ENCODE assay signal across 11 mouse cellular contexts in the genomic region with DNA sequence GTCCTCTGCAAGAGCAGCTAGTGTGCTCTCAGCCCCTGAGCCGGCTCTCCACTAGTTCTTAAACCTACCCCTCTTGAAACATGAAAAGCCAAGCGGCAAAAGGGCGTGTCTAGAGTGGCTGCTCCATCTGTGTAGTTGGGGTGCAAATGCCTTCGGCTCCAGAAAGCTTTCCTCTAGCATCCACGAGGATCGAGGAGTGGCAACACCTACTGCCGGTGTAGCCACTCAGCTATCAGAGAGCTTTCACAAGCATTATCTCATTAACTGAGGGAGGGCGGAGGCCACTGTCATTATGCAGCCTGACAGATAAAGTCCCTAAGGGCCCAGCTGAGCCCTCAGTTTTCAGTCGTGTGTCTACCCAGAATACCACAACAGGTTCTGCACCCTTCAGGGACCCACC. TPM values are rescaled to one million over a fixed set of nuclear protein-coding genes. Genes with fewer than 3 reads are reported as not detected.
DNase-seq lines count a peak whose midpoint lies in the region; ATAC-seq lines count a peak whose summit lies in the region.
"Had no signal": no experiment of that assay in that cellular context is flagged by ENCODE, and none has a peak within 500 bp of the region (broad histone marks: within the 10 kb centered on the region; RNA-seq: fewer than 3 reads in every experiment).

No protein-coding gene starts in this region.

- H3K4me2 ChIP-seq in hindbrain, embryonic 14.5 days (replicated peaks): no peak overlapping the region
- peak overlapping the region; percentile 27 for H3K4me2 ChIP-seq in lung, embryonic 16.5 days (ENCODE audit: low read depth, low read length)

- H3K9me3 ChIP-seq in hindbrain, embryonic 10.5 days: no peaks in the 10 kb centered on the region
- H3K9me3 ChIP-seq in hindbrain, embryonic 14.5 days (ENCODE audit: control insufficient read depth, low read length): no peaks in the 10 kb centered on the region
- H3K9me3 ChIP-seq in lung, embryonic 16.5 days (ENCODE audit: control insufficient read depth, low read length): no peaks in the 10 kb centered on the region

- no peak for ATAC-seq in hindbrain, embryonic 14.5 days (ENCODE audit: low FRiP score)
- ATAC-seq in erythroid progenitor cell, adult 5-6 weeks (replicated peaks; ENCODE audit: low FRiP score, poor library complexity, severe bottlenecking): peak; percentile 68
- no peak for ATAC-seq in lung, embryonic 16.5 days (ENCODE audit: low read depth)
- ATAC-seq in cerebellum, adult (ENCODE audit: insufficient number of reproducible peaks, low FRiP score, low TSS enrichment): no peak
- ATAC-seq: forebrain, embryonic 14.5 days had no signal

- no peak overlapping the region for H3K4me3 ChIP-seq in hindbrain, embryonic 10.5 days
- no peak overlapping the region for H3K4me3 ChIP-seq in hindbrain, embryonic 14.5 days (replicated peaks; ENCODE audit: low read length)
- peak overlapping the region; percentile 2; the same call in 1 of the 2 replicates for H3K4me3 ChIP-seq in lung, embryonic 16.5 days (ENCODE audit: low read length)

- H3K36me3 ChIP-seq in hindbrain, embryonic 10.5 days: no peaks in the 10 kb centered on the region
- no peaks in the 10 kb centered on the region for H3K36me3 ChIP-seq in hindbrain, embryonic 14.5 days (replicated peaks; ENCODE audit: control insufficient read depth, insufficient read depth)
- no peaks in the 10 kb centered on the region for H3K36me3 ChIP-seq in lung, embryonic 16.5 days (ENCODE audit: control insufficient read depth, insufficient read depth, low read length)

- H3K4me1 ChIP-seq in hindbrain, embryonic 10.5 days (replicated peaks): peaks cover 93% of the 10 kb centered on the region
- peaks cover 32% of the 10 kb centered on the region for H3K4me1 ChIP-seq in hindbrain, embryonic 14.5 days (replicated peaks; ENCODE audit: control insufficient read depth, insufficient read depth, low read length)
- peaks cover 85% of the 10 kb centered on the region for H3K4me1 ChIP-seq in lung, embryonic 16.5 days (replicated peaks; ENCODE audit: control insufficient read depth, insufficient read depth, low read length)

- no peak overlapping the region for H3K9ac ChIP-seq in hindbrain, embryonic 14.5 days
- peak overlapping the region; percentile 5; the same call in 1 of the 2 replicates for H3K9ac ChIP-seq in lung, embryonic 16.5 days (ENCODE audit: low read length)

- peak overlapping the region; percentile 54 for H3K27ac ChIP-seq in hindbrain, embryonic 10.5 days
- no peak overlapping the region for H3K27ac ChIP-seq in hindbrain, embryonic 14.5 days
- H3K27ac ChIP-seq in lung, embryonic 16.5 days (ENCODE audit: low read length): peak overlapping the region; percentile 87

- no peak for DNase-seq in hindbrain, embryonic 10.5 days (ENCODE audit: low spot score)
- no peak for DNase-seq in hindbrain, embryonic 14.5 days (ENCODE audit: low spot score)
- peak; percentile 64 for DNase-seq in MEL-GATA-1-ER (ENCODE audit: extremely low read depth, low read depth)
- DNase-seq in cerebellum, adult 9-11 months: no peak
- no peak for DNase-seq in ovary, postnatal 14 days (ENCODE audit: low spot score)
- DNase-seq: kidney, postnatal 10 days had no signal

- WGBS in hindbrain, embryonic 10.5 days: 57% methylated on average over 9 of the region's 9 CpGs
- WGBS in hindbrain, embryonic 14.5 days: 45% methylated on average over 9 of the region's 9 CpGs
- 31% methylated on average over 9 of the region's 9 CpGs for WGBS in lung, embryonic 16.5 days

- H3K27me3 ChIP-seq in hindbrain, embryonic 10.5 days (ENCODE audit: insufficient read depth, poor library complexity, severe bottlenecking): peaks cover 34% of the 10 kb centered on the region
- peaks cover 23% of the 10 kb centered on the region for H3K27me3 ChIP-seq in hindbrain, embryonic 14.5 days (ENCODE audit: control insufficient read depth, insufficient read depth, low read length)
- no peaks in the 10 kb centered on the region for H3K27me3 ChIP-seq in lung, embryonic 16.5 days (ENCODE audit: control insufficient read depth, insufficient read depth, low read depth, low read length)

RNA-seq across cellular contexts. Expression of gene Rhbdf2, which starts 6.7 kb away (rescaled TPM):
- polyA plus RNA-seq in hindbrain, embryonic 10.5 days (2016; fragmentation: Nextera tagmentation; extraction: Ambion mirVana): 3.8 and 6.6 TPM in 2 replicates
- polyA plus RNA-seq in hindbrain, embryonic 14.5 days (2014; fragmentation: Nextera tagmentation; extraction: Ambion mirVana): 1.1 and 1.2 TPM in 2 replicates
- total RNA-seq in erythroid progenitor cell, adult 5-6 weeks (2015; ENCODE audit: low replicate concordance): 6.3 and 12.6 TPM in 2 replicates
- total RNA-seq in erythroid progenitor cell, adult 5-6 weeks (2017; ENCODE audit: low replicate concordance): 5.9 and 11.5 TPM in 2 replicates
- 17.9 and 19.6 TPM in 2 replicates for polyA plus RNA-seq in lung, embryonic 16.5 days (2015; fragmentation: Nextera tagmentation; extraction: Ambion mirVana)

RNA-seq across cellular contexts. Expression of gene Prcd, which starts 33.3 kb away (rescaled TPM):
- 0.47 and 1.2 TPM in 2 replicates for polyA plus RNA-seq in hindbrain, embryonic 10.5 days (2016; fragmentation: Nextera tagmentation; extraction: Ambion mirVana)
- 2.8 and 3.5 TPM in 2 replicates for polyA plus RNA-seq in hindbrain, embryonic 14.5 days (2014; fragmentation: Nextera tagmentation; extraction: Ambion mirVana)
- total RNA-seq in erythroid progenitor cell, adult 5-6 weeks (2015; ENCODE audit: low replicate concordance): not detected in 2 replicates
- total RNA-seq in erythroid progenitor cell, adult 5-6 weeks (2017; ENCODE audit: low replicate concordance): not detected in 2 replicates
- polyA plus RNA-seq in lung, embryonic 16.5 days (2015; fragmentation: Nextera tagmentation; extraction: Ambion mirVana): 5.0 and 11.0 TPM in 2 replicates
- total RNA-seq: liver, adult 2 months had no signal
- polyA plus RNA-seq: liver, adult 2 months had no signal

RNA-seq across cellular contexts. Expression of gene Aanat, which starts 33.8 kb away (rescaled TPM):
- not detected in 2 replicates for polyA plus RNA-seq in hindbrain, embryonic 10.5 days (2016; fragmentation: Nextera tagmentation; extraction: Ambion mirVana)
- 0.15 TPM in 1 of 2 replicates, not detected in the other for polyA plus RNA-seq in hindbrain, embryonic 14.5 days (2014; fragmentation: Nextera tagmentation; extraction: Ambion mirVana)
- not detected in 2 replicates for total RNA-seq in erythroid progenitor cell, adult 5-6 weeks (2015; ENCODE audit: low replicate concordance)
- total RNA-seq in erythroid progenitor cell, adult 5-6 weeks (2017; ENCODE audit: low replicate concordance): not detected in 2 replicates
- polyA plus RNA-seq in lung, embryonic 16.5 days (2015; fragmentation: Nextera tagmentation; extraction: Ambion mirVana): not detected in 2 replicates
- total RNA-seq: liver, adult 2 months had no signal
- polyA plus RNA-seq: liver, adult 2 months had no signal

RNA-seq across cellular contexts. Expression of gene Cygb, which starts 34.0 kb away (rescaled TPM):
- 3.5 and 3.8 TPM in 2 replicates for polyA plus RNA-seq in hindbrain, embryonic 10.5 days (2016; fragmentation: Nextera tagmentation; extraction: Ambion mirVana)
- polyA plus RNA-seq in hindbrain, embryonic 14.5 days (2014; fragmentation: Nextera tagmentation; extraction: Ambion mirVana): 26.5 and 29.7 TPM in 2 replicates
- total RNA-seq in erythroid progenitor cell, adult 5-6 weeks (2015; ENCODE audit: low replicate concordance): not detected in 2 replicates
- not detected in 2 replicates for total RNA-seq in erythroid progenitor cell, adult 5-6 weeks (2017; ENCODE audit: low replicate concordance)
- polyA plus RNA-seq in lung, embryonic 16.5 days (2015; fragmentation: Nextera tagmentation; extraction: Ambion mirVana): 13.3 TPM in 2 replicates

RNA-seq across cellular contexts. Expression of gene Ube2o, which starts 38.8 kb away (rescaled TPM):
- 8.9 and 10.8 TPM in 2 replicates for polyA plus RNA-seq in hindbrain, embryonic 10.5 days (2016; fragmentation: Nextera tagmentation; extraction: Ambion mirVana)
- polyA plus RNA-seq in hindbrain, embryonic 14.5 days (2014; fragmentation: Nextera tagmentation; extraction: Ambion mirVana): 27.5 and 28.5 TPM in 2 replicates
- 95.5 and 136 TPM in 2 replicates for total RNA-seq in erythroid progenitor cell, adult 5-6 weeks (2015; ENCODE audit: low replicate concordance)
- total RNA-seq in erythroid progenitor cell, adult 5-6 weeks (2017; ENCODE audit: low replicate concordance): 126 and 150 TPM in 2 replicates
- polyA plus RNA-seq in lung, embryonic 16.5 days (2015; fragmentation: Nextera tagmentation; extraction: Ambion mirVana): 5.2 and 5.8 TPM in 2 replicates
